Mouse (Mus musculus) liver, adult 2 months (tissue): ENCODE data around the gene Ttl. TPM values are rescaled to one million over a fixed set of nuclear protein-coding genes. Genes with fewer than 3 reads are reported as not detected.
A peak's percentile ranks its signal among the peaks of the same experiment; 100 is the strongest.

Source experiments
- DNase-seq: peaks from one replicate; pipeline ENCODE4 v3.0.0-alpha.2; 2011; ENCODE audit warnings: low read depth, low spot score; ENCODE audit errors: extremely low read depth
- H3K27ac ChIP-seq: fragments of 200-500 bp; replicated peaks from 2 replicates; pipeline ENCODE4 v1.5.1; 2012; ENCODE audit warnings: low read depth, mild to moderate bottlenecking, control low read depth, inconsistent platforms, low read length; ENCODE audit not compliant: insufficient read depth
- H3K27me3 ChIP-seq: fragments of 200-500 bp; 2 replicates; pipeline ENCODE4 v1.6.1; 2012; ENCODE audit warnings: mild to moderate bottlenecking, moderate library complexity, low read length, inconsistent platforms; ENCODE audit not compliant: control insufficient read depth, insufficient read depth
- H3K36me3 ChIP-seq: fragments of 200-500 bp; 2 replicates; pipeline ENCODE4 v1.6.1; 2012; ENCODE audit warnings: low read length, inconsistent platforms; ENCODE audit not compliant: control insufficient read depth, insufficient read depth
- H3K4me1 ChIP-seq: fragments of 200-500 bp; 2 replicates; pipeline ENCODE4 v1.6.1; 2011; ENCODE audit warnings: low read length; ENCODE audit not compliant: control insufficient read depth, insufficient read depth
- H3K4me3 ChIP-seq: fragments of 200-500 bp; 2 replicates; pipeline ENCODE4 v1.5.1; 2011; ENCODE audit warnings: low read depth, mild to moderate bottlenecking, control low read depth, low read length, moderate library complexity; ENCODE audit not compliant: insufficient read depth
- H3K79me2 ChIP-seq: fragments of 200-500 bp; 2 replicates; pipeline ENCODE4 v1.6.1; 2012; ENCODE audit warnings: inconsistent platforms, mild to moderate bottlenecking, low read length, moderate library complexity; ENCODE audit not compliant: control insufficient read depth, insufficient read depth
- H3K9ac ChIP-seq: fragments of 200-500 bp; 2 replicates; pipeline ENCODE4 v1.6.1; 2012; ENCODE audit warnings: low read depth, mild to moderate bottlenecking, control low read depth, inconsistent platforms, low read length
- CTCF ChIP-seq: fragments of 200-500 bp; IDR thresholded peaks from 2 replicates; pipeline ENCODE4 v1.5.1; 2011; ENCODE audit warnings: low read depth, low read length, control low read depth
- POLR2A ChIP-seq: fragments of 200-500 bp; IDR thresholded peaks from 2 replicates; pipeline ENCODE4 v1.6.1; 2011; ENCODE audit warnings: low read length, control low read depth; ENCODE audit not compliant: insufficient read depth; ENCODE audit errors: extremely low read depth
- WGBS: fragments of 180-500 bp; shearing (Covaris S2); methylation state at CpG from one replicate; pipeline ENCODE4 v1.1.7; 2018; 5-methylcytosine and 5-hydroxymethylcytosine counted together
- polyA plus RNA-seq: library from polyadenylated mRNA; depleted of rRNA; stranded (reverse); fragments of >200 nt; gene quantifications from 2 replicates; pipeline ENCODE4 v1.2.3, GENCODE M21; 2012; rRNA removed
- total RNA-seq: library from RNA; depleted of rRNA; stranded (reverse); fragments of >200 nt; gene quantifications from 2 replicates; pipeline ENCODE4 v1.2.3, GENCODE M21; 2014; rRNA removed

Gene Ttl
- total RNA-seq (3.3 and 3.8 TPM in 2 replicates), polyA plus RNA-seq (1.9 and 2.4 TPM in 2 replicates)

- H3K4me3 ChIP-seq = peak within 1 kb of the TSS; percentile 91
Measured at GRCm38 (mm10) chr2:129065437-129066282, at the start of gene Ttl. Gene Ttl (plus strand): TSS chr2:129065942.

DNA sequence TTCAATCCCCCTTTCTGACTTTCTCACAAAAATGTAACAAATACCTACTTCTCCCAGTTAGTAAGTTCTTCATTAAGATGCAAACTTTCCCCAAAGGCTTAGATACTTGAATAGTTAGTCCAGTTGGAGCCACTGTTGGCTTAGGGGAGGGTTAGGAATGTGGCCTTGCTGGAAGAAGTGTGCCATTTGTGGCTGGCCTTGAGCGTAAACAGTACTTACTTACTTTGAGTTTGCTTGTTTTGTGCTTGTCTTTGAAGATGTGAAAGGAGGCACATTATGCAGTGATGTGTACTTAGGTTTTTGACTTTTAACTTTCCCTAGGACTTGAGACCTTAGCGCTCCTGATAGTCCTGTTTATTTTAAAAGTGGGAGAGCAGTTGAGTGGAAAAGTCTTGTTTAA is 45.6 kb upstream of the Ttl start:
- no peak overlapping the region for H3K27ac ChIP-seq
- no peak overlapping the region for H3K4me3 ChIP-seq
- no peak for TF ChIP-seq POLR2A
- TF ChIP-seq CTCF = no peak
- no peak overlapping the region for H3K9ac ChIP-seq
- H3K36me3 ChIP-seq = peaks cover 6% of the 10 kb centered on the region
- DNase-seq = no peak
- no peaks in the 10 kb centered on the region for H3K79me2 ChIP-seq
- no peaks in the 10 kb centered on the region for H3K4me1 ChIP-seq
- WGBS = 75% methylated on average over 2 of the region's 2 CpGs
- no peaks in the 10 kb centered on the region for H3K27me3 ChIP-seq

More at GRCm38 (mm10) chr2:129065437-129066282, at the start of gene Ttl:
- TF ChIP-seq POLR2A = 0 out of 2 replicates have a peak, but pooled peaks have one; percentile 41
- TF ChIP-seq CTCF = no peak
- no peaks in the 10 kb centered on the region for H3K36me3 ChIP-seq
- H3K9ac ChIP-seq = peak within 1 kb of the TSS; percentile 94
- DNase-seq = peak; percentile 62
- H3K4me1 ChIP-seq = peaks cover 6% of the 10 kb centered on the region; the same call in 1 of the 2 replicates
- H3K27me3 ChIP-seq = no peaks in the 10 kb centered on the region
- WGBS = 2% methylated on average over 62 of the region's 62 CpGs
- no peaks in the 10 kb centered on the region; the same call in 1 of the 2 replicates for H3K79me2 ChIP-seq
- H3K27ac ChIP-seq = peak within 1 kb of the TSS; percentile 57

DNA sequence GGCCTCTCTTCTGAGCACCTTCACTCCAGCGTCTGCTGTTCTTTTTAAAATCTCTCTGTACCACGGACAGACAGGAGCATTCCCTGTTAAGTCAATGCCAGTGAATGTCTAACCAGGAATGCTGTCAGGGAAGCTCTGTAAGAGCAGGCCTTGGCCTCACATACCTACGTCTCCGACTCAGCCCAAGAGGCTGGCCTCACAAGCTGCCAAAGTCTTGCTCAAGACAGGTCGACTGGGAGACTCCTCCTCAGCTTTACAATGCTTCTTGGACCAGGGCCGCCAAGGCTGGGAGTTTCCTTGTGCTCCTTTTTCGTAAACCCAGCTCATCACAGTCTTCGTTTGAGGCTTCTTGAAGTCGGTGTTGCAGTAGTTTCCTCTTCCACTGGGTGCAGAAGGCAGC is 40.9 kb upstream of the Ttl start:
- H3K27ac ChIP-seq = no peak overlapping the region
- no peak for DNase-seq
- no peaks in the 10 kb centered on the region for H3K79me2 ChIP-seq
- no peak overlapping the region for H3K9ac ChIP-seq
- no peaks in the 10 kb centered on the region for H3K4me1 ChIP-seq
- TF ChIP-seq POLR2A (no peak), CTCF (no peak)
- no peaks in the 10 kb centered on the region for H3K36me3 ChIP-seq
- WGBS = 84% methylated on average over 9 of the region's 9 CpGs
- H3K27me3 ChIP-seq = no peaks in the 10 kb centered on the region
- H3K4me3 ChIP-seq = no peak overlapping the region

DNA sequence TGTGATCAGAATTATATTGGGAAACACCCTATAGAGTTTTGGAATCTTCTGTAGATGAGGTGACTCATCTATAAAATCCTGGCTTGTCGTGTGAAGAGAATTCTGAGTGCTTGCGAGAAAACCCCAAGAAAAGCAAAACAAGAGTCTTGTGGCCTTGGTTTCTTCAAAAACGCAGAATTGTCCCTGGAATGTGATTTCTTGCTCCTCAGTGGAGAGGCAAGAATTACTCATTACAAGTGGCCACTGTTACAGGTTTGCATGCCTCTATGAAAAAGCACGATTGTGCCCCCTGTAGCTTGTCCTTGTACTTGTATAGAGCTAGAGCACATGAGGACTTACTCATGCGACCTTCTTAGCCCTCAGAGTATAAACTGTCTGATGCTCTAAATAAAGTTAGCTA is 30.4 kb upstream of the Ttl start:
- Histone ChIP-seq H3K4me1 (peaks cover 4% of the 10 kb centered on the region), H3K79me2 (no peaks in the 10 kb centered on the region), H3K27ac (no peak overlapping the region), H3K36me3 (no peaks in the 10 kb centered on the region), H3K4me3 (no peak overlapping the region), H3K27me3 (peaks cover 11% of the 10 kb centered on the region), H3K9ac (no peak overlapping the region)
- no peak for TF ChIP-seq POLR2A
- no peak for TF ChIP-seq CTCF
- no peak for DNase-seq
- 84% methylated on average over 5 of the region's 5 CpGs for WGBS

DNA sequence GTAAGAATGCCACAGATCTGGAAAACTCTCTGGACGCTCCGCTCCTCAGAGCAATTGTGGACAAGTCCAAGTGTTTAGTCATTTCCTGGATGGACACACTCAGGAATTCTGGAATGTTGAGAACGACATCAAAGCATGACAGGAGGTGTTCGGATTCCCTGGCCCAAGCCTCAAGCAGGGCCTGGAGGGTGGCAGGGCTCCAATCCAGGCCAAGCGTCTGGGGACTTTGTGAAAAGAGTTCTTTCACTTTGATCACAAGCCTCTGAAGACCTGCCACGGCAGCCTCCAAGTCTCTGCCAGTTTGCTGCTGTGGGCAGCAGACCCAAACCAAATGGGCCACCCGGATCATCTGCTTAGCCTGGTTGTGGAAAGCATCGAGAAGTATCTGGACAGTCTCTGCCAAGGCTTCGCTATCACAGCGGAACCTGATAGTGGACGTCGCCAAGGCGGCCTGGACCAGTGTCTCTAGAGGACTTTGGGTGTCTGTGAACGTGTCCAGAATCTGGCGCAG is 27.3 kb upstream of the Ttl start:
- Histone ChIP-seq H3K4me3 (0 out of 2 replicates have a peak overlapping the region, but pooled peaks have one; percentile 4), H3K9ac (peak overlapping the region; percentile 36; the same call in 1 of the 2 replicates), H3K79me2 (no peaks in the 10 kb centered on the region), H3K27ac (no peak overlapping the region), H3K36me3 (no peaks in the 10 kb centered on the region), H3K27me3 (peaks cover 11% of the 10 kb centered on the region), H3K4me1 (peaks cover 4% of the 10 kb centered on the region)
- WGBS = 34% methylated on average over 15 of the region's 15 CpGs
- no peak for TF ChIP-seq POLR2A
- TF ChIP-seq CTCF = no peak
- no peak for DNase-seq
